Mouse (Mus musculus): Measurements from ENCODE around the gene Ntn1. TPM values are rescaled to one million over a fixed set of nuclear protein-coding genes. Genes with fewer than 3 reads are reported as not detected.

The Ntn1 gene
- total RNA-seq, 2 experiments from 2014 or later = 7.1 to 7.4 TPM

DNA sequence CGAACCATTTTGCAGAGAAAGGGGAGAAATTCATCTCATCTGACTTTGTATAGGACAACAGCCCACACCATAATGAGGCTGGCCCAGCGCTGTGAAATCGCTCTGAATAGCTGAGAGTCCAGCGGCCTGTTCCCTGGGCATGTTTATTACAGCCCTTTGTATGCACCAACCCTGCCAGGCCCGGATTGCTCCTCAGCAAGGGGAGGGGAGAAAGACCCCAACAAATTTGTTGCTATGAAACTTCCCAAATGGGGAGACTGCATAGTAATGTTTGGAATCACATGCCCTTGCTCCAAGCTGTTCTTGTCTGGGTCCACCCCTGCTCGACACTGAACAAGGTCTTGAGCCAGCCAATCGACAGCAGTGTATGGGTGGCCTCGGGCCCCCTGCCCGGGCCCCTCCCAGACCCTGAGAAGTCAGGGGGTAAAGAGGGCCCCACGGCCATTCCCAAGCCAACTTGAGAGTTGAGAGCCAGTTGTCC is 126.3 kb downstream of the Ntn1 start:
- DNase-seq (ENCODE audit: low spot score in 2 of 2) = no peak

DNA sequence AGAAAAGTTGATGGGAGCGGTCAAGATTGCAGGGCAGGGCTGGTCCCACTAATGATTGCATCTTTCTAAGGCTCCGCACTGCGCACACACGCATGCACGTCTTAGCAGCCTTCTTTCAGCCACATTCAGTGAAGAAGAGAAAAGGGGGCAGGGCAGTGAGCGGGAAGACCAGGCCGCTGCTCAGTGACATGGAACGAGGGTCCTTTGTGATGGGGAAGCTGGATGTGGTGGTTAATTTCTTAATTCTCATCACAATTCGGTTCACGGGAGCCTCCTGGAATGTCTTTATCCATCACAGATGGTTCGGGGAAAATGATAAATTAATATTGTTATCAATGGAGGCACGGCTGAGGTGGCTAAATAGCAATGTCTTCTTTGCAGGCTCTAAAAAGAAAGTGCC is 126.8 kb downstream of the Ntn1 start:
- no peak for DNase-seq (ENCODE audit: low spot score in 2 of 2)

DNA sequence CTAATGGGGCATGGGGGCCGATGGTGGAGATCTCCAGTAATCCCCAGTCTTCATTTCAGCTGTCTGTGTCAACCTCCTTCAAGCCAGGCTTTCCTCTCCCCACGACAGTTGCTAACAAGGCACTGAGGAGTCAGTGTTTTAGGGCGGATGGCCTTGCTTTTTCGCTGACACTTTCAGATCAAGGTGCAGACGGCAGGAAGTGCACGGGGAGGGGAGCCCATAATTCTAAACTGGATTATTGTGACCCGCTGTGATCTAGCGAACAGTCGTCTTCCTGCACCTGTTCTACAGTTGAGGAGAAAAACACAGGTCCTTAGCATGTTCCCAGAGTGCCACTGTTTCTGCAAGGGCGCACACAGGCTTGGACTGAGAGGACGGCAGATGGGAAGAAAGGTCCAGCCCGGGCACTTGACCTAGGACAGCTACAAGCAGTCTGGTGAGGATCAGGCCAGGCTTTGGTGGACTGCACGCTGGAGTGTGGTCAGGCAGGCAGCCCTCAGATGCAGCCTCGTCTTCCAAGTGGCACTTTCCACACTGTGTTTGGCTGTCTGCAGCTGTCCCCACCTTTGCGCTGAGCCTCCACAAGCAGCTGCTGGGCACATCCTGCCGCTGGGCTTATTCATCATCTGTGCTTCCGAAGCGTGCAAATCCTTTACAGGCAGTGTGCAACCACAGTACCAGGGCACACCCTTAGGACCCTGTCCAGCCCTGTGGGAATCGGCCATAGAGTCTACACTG is 129.7 kb downstream of the Ntn1 start:
- no peak for DNase-seq (ENCODE audit: low spot score in 2 of 2)

DNA sequence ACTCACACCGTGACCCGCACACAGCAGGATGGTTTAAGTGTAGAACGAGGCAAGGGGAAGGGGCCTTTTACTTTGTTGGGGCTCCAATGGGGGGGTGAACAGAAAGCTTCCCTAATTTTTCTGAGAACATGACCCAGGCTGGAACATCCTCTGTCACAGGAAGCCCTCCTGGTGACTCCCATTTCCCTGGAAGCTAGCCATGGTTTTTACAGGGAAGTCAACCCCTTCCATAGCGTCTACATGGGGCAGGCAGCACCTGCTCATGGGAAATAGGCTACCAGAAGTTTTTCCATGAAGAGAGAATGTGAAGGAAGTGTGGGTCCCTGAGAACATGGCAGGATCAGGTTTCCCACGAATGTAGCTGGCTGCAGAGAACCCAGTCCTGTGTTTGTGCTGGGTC is 136.3 kb downstream of the Ntn1 start:
- no peak for DNase-seq (ENCODE audit: low spot score in 2 of 2)

DNA sequence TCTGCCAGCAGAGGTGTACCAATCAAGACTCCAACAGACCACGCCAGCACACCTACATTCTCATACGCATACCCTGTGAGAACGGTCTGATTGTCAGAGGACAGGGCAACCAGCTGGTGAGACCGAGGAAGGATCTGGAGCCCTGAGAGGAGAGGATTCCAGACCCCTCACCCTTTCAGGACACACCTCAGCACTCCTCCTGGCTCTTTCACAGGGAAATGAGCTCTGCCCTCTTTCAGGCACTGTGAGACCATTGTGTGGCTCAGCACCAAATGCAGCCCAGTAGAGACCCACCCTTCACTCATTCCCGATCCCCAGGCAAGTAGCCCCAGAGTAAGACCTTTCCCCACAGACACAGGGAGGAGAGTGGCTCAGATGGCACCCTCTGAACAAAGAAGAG is 137.5 kb downstream of the Ntn1 start:
- DNase-seq (ENCODE audit: low spot score in 2 of 2) = no peak

DNA sequence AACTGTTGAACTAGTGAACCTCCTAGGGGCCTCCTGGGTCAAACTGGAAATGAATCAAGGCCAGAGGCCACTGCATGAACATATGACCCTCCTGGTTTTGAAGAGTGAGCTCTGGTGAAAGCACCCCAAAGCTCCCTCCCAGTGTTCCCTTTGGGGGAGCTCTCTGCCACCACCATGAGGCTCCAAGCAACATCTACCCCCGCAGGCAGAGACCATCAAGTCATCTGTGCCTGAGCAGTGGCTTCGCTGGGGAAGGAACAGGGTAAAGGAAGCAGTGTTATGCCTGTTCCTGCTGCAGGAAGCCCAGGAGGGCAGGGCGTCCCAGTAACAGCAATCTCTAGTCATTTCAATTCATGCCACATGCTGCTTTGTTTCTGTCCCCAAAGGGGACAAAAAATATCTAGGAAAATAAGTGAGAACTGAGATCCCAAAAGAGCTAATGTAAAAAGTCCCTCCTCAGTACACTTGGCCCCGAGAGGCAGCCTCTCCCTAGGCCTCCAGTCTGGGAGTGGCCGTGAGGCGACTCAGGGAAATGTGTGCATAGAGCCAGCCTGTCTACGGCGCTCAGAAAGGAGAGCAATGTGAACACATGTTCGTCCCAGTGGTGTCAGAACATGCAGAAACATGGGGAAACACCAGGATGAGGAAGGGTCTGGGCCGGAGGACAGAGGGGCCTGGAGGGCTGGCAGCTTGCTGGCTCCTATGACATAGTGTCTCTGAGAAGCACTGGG is 139.3 kb downstream of the Ntn1 start:
- no peak for DNase-seq (ENCODE audit: low spot score in 2 of 2)

DNA sequence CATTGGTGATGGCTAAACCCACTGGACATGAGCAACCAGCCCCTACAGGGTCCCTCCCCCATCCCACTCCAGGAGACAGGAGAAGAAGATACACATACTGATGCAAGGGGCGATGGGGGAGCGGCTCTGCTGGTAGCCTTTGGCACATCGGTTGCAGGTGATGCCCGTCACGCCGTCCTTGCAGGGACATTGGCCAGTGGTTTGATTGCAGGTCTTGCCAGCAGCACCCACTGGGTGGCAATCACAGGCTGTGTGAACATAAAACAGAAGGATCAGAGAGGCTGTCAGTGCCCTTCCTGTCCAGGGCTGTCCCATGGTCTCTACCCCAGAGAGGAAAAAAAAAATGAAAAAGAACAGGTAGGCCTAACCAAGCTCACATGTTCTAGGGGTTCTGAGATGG is 140.2 kb downstream of the Ntn1 start:
- DNase-seq (ENCODE audit: low spot score in 2 of 2) = no peak

DNA sequence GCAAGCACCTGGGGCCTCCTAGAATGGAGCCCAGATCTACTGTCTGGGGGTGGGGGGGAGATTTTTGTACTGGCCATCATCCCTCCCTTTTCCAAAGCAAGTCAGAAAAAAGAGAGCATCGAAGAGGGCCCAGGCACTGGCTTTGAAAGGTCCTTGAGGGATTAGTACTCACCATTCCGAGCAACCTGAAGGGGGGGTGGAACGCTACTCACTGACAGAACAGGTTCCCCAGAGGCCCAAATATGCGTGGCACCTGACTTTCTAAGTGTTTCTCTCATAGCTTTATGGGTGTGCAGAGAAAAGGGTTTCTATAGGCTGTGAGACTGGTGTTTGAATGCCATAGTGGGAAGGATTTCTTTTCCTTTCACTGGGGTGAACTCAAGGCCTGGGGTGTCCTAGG is 142.1 kb downstream of the Ntn1 start:
- DNase-seq (ENCODE audit: low spot score in 2 of 2) = no peak

DNA sequence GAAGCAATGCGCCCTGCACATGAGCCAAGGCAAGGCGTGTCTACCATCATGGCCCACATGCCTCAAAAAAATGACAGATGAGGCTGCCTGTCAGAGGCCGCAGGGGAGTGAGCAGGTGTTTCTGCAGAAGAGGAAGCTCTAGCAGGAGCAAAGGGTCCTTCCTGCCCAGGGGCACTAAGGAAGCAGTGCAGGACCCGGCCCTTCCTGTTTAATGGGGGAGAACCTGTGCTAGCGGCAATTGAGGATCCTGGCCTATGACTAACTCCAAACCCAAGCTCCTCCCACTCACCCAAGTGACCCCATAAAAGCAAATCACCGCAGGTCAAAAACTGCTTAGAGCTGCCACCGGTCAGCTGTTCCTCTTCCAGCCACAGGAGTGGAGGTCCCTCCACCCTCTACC is 147.1 kb downstream of the Ntn1 start:
- no peak for DNase-seq (ENCODE audit: low spot score in 2 of 2)

DNA sequence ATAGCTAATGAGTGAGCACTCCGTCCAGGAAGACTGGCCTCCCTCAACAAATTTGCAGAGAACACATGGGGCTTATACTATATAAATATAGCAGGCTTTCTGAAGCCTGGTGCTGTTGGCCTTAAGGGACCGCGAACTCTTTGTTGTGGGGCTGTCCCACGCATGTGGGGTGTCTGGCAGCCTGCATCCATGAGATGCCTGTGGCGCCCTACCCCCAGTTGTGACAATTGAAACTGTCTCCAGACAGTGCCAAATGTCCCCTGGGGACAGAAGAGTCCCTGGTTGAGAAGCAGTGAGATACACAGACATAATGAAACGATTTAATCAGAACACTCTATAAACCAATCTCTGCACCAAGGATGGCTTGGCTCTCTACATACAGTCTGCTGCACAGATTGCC is 150.5 kb downstream of the Ntn1 start:
- no peak for DNase-seq (ENCODE audit: low spot score in 2 of 2)

DNA sequence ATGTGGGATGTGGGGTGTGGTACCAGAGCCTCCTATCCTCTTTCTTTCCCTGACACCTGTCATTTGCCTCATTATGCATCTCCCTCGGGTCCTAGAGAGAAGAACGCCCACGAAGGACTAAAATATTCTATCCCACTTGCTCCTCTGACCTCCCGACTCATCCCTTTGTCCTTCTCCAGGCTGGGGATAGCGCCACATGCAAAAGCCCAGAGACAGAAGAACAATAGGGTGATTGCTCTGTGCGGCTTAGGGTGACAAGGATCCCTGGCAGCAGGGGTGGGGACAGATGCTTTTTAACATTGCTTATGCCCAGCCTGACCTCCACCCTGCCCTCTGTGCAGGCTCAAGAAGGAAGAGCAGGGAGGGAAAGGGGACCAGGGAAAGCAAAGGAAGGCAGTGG is 152.7 kb downstream of the Ntn1 start:
- no peak for DNase-seq (ENCODE audit: low spot score in 2 of 2)

DNA sequence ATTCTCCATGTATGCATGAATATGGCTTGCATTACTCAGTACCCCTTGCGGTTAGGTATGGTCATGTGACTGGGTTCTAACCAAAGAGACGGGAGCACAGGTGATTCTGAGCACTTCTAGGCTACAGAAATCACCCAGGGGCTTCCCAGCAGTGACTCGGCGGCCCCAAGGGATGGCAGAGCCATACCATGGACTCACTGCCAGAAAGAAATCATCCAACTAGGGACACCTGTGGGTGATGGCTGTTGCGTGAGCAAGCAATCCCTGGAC is 155.7 kb downstream of the Ntn1 start:
- no peak for DNase-seq (ENCODE audit: low spot score in 2 of 2)

DNA sequence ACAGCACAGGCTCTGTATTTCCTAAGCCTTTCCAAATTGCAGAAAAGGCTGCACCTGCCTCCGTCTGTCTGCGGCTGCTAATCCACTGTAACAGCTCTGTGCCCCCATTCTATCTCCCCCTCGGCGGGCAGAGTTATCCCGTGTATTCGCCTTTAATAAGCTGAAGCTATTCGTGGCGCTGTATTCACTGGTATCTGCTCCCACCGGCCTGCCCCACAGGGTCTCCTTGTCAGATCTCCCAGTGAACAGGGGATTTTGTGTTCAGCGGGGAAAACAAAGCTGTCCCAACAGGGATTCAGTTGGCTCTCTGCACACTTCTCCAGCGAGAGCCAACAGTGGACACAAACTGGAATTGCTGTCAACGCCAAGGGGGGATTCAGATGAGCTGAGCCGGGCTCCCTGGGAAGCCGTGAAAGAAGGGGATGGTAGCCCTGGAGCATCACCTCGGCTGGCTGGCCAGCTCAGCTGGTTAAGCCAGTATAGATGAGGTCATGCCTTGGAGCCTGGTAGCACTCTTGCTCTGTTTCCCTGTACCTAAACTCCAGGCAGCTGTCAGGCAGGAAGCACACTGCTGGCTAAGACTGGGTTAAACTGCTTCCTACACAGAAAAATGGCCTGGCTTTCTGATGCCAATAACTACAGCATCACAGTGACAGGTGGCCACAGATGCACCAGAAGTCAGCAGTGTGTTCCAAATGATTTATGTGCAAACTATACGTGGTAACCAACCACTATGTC is 156.2 kb downstream of the Ntn1 start:
- DNase-seq (ENCODE audit: low spot score in 2 of 2) = peak; percentile 26 to 37

DNA sequence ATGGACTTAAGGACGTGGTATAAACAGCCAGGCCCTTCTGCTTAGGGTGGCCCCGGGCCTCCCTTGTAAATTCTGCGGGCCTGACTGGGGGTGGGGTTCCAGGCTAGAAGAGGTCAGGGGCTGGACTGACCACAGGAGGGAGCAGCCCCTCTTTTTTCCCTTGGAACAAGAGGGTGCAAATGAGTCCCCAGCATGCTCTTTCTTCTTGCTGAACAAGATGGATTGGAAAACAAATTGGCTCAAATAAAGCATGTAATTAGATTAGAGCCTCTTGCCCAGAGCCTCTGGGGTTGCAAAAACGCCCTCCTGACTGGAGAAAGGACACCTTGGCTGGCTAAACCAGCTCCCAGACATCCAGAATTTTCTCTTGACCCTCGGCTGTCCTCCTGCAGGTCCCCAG is 160.9 kb downstream of the Ntn1 start:
- DNase-seq (ENCODE audit: low spot score in 2 of 2) = no peak

DNA sequence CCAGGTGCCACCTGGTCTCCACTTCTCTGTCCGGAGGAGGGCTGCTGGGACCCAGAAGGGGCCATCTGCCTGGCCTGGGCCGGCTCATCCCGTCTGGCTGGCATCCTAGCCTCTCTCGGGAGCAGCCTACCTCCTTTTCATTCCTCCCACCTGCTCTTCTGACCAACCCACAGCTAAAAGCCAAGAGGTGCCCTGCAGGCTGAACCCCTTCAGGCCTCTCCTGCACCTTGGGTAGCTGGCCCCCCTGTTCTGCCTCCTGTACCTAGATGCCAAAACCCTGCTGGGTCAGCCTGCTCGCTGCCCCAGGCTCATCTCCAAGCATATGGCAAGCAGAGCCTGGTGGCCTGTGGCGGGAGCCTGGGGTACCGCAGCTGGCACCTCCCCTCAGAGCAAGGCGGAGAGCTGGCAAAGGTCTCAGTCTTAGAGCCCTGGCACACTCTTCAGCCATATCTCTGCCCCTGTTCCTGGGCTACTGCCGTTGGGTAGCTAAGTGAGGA is 167.1 kb downstream of the Ntn1 start:
- DNase-seq (ENCODE audit: low spot score in 2 of 2) = no peak

DNA sequence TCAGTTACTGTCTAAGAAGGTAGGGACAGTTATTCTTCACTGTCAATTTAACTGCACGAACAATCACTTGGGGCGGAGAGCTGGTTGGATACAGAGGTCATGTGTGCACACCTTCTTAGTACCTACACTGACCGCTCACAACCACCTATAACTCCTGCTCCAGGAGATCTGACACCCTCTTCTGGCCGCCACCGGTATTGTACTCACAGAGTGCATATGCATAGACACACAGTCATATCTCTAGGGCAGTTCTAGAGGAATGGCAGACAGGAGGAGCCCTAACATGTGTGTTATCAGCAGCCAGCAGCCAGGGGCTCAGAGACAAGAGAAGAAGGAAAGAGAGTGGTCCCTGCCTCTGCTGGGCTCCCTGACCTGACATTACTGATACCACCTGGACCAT is 169.1 kb downstream of the Ntn1 start:
- no peak for DNase-seq (ENCODE audit: low spot score in 2 of 2)

DNA sequence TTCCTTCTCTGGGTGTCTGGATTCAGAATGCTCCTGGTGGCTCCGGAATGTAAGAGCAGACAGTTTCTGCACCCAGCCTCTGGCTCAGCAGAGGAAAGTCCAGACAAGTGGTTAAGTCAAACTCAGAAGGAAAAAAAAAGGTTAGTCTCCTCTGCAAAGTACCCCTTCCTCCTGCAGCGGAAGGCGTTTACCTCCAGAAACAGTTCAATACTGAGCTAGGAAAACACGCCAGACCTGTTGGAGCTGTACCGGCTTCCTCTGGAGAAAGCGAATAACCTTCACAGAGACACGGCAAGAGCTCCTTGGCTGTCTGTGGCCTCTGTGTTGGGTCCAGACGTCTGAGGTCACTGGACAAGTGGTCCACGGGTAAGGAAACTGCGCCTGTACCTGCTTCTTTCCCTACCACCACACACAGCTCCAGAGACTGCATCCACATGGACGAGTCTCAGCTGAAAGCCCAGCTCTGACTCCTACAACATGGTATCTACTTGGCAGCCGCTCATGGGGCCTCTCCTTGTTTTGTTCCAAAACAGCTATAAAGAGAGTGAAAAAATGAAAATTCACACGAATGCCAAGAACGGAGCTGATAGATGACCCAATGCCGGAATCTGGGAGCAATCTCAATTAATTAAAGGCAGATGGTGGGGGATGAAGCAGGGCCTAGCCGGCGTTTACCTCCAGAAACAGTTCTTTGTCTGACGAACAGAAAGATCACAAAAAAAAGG is 171.5 kb downstream of the Ntn1 start:
- no peak for DNase-seq (ENCODE audit: low spot score in 2 of 2)

DNA sequence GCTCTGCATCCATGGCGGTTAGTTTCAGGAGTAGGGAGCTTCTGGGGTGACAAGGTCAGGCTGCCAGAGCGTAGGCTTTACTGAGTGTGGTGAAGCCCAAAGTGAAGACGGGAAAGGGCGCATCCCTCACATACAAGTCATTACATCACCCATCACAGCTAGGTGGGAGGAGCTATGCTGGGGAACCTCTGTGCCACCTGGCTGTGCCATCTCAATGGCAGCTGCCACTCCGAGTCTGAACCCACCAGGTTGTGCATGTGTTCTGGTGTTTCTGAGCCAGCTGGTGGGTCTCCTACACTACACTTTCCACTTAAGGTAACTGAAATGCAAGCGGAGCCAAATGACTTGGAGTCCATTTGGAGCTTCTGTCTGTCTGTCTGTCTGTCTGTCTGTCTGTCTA is 172.8 kb downstream of the Ntn1 start:
- no peak for DNase-seq (ENCODE audit: low spot score in 2 of 2)

DNA sequence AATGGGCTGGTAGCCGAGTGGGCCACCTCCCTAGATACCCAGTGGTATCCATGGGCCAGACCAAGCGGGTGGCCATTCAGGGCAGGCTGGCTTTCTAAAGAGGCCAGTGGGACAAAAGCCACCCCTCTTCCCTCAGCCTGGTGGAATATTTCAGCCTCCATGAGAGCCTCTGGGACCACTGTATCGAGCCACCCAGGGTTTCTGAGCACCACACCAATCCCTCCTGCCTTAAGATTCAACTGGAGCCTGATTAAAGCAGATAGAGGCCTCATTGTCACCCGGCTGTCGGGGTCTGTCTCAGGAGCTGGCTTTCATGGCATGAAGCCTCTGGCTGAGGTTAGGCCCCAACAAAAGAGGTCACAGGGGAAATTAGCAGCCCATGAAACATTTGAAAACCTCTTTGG is 174.0 kb downstream of the Ntn1 start:
- DNase-seq (ENCODE audit: low spot score in 2 of 2) = no peak

DNA sequence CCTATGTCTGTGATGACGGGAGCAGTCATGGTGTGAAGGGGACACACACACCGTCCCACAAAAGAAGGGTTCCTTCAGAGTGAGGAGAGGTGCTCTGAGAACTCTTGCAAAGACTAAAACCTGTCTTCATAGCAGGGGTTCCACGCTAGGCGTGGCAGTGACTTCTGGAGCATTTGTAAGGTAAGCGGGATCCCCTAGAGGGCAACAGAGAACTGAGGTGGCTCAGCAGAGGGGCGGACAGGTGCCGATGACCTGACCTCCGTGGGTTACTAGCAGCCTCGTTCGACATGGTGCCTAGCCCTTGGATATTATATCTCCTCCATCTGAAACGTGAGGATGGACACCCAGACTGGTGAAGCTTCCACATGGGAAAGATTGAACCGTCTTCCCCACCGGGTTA is 177.5 kb downstream of the Ntn1 start:
- DNase-seq (ENCODE audit: low spot score in 2 of 2) = no peak

DNA sequence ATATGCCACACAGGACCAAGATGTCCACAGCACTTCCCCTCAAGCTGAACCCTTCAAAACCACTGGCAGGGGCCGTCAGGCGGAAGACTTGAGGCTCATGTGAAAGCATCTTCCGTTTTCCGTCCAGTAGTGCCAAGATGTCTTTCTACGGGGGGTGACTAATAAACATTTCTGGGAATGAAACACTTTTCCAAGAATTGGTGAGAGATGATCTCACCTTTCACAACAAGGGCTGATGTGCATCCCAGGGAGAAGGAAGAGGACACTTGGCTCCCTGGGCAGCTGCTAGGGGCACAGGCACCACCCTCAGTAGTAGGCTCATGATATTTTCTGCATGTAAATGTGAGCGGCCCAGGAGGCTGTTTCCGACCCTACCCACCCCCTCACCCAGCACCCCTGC is 178.4 kb downstream of the Ntn1 start:
- DNase-seq (ENCODE audit: low spot score in 2 of 2) = no peak

DNA sequence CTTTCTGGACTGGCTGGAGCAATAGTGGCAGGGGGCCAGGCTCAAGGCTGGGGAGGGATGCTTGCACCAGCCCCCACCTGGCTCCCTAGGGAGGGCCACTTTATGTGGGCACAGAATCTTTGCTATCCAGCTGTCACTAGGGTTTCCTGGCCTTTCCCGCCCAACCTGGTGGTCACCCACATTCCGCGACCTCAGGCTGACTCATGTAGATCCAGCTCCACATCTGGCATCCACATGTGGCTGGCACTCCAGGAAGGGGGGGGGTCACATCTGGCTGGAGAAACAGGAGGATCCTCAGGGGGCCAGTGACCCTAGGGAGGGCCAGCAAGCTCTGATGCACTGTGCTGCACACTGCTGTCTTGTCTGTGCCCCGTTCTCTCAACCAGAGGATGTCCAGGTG is 179.9 kb downstream of the Ntn1 start:
- no peak for DNase-seq (ENCODE audit: low spot score in 2 of 2)
